Mouse (Mus musculus): ENCODE results near the gene Ube4b.

Ube4b gene

DNA sequence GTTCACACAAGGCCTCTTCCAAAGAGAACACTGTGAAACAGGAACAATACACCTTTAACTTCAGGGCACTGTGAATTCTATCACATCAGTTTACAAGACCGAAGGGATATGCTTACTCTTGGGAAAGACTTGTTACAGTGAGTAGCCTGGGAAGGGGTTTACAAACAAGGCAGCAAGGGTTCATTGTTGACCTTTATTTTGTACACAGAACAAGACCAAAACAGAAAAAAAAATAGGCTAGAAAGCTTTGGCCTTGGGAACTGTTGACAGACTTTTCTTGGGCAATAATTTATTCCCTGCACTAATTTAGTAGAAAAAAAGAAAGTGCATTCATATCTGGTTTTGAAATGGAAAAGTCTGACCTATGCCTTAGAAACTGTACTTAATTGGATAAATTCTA lies 122.1 kb downstream of the Ube4b start:
- no peak for DNase-seq (ENCODE audit: low spot score)

DNA sequence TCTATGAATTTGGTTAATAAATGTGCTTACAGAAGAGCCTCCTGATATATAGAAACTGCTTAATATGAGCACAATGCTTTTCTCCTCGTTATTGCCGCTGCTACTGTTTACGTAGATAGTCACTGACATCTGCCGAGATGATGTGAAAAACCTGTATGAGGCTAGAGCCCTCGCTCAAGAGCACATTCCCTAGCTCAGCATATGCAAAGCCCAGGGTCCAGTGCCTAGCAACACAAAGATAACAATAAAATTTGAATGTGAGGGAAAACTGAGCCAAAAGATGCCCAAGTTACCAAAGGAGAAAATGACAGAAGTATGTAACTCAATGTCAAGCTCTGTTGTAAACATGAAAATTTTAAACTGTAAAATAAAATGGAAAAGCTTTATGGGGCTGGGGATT lies 123.0 kb downstream of the Ube4b start:
- no peak for DNase-seq (ENCODE audit: low spot score)

DNA sequence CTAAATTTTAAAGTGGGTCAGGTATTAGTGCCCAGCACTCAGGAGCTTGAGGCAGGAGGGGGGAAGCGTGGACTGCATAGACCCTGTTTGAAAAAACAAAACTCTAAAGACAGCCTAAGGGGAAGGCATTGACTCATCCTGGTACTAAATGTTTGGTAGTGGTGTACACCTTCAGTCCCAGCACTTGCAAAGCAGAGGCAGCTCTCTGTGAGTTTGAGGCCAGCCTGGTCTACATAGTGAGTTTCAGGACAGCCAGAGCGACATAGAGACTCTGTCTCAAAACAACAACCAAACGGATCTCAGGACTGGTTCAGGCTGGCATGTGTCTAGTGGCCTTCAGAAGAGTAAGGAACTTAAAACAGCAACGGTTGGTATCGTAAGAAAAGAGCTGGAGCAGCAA lies 123.8 kb downstream of the Ube4b start:
- DNase-seq (ENCODE audit: low spot score): no peak

DNA sequence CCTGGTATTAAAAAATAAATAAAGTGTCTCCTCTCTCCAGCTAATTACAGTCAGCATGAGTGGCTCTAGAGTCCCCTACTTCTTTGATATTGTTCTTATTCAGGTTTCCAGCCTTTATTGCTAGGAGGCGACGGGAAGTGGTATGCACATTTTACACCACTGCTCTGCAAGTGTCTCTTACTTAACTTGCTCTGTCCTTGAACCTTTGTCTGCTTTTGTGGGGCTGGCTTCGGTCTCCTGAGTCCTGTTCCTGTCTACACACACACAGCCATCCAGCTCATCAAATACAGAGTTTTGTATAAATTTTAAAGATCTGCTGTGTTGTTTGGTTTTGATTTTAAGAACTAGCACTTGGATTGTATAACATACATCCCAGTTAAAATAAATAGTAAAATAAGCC lies 124.4 kb downstream of the Ube4b start:
- DNase-seq (ENCODE audit: low spot score): no peak

DNA sequence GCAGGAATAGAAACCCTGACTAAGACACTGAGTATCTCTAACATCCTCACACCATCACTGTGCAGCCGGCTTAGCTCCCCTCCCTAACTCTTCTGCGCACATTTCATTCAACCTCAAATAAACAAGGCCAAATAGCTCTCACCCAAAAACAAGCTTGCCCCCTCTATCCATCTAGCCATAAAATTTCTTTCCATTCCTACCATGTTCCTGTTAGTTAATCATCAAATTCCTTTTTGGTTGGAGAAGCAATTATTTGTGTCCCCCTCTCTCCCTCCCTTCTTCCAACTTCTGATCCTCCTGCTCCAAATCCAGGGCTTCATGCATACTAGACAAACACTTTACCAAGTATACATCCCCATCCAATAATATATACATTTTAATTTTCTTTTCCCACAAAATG lies 130.0 kb downstream of the Ube4b start:
- no peak for DNase-seq (ENCODE audit: low spot score)

DNA sequence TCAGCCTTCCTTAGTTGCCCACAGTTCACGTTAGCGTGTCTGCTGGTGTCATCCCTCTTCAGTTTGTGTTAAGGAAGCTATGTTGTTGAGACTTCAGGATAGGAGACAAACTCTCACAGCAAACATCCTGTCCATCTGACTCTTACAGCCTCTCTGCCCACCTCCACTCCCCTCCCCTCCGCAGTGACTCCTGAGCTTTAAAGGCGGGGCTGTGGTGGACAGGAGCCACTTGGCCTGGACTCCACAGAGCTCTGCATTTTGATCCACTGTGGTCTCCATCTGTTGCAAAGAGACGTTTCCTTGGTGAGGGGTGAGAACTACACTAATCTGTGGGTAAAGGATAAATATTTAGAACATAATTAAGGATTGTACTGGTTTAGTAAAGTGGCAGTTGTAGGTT lies 133.6 kb downstream of the Ube4b start:
- no peak for DNase-seq (ENCODE audit: low spot score)

DNA sequence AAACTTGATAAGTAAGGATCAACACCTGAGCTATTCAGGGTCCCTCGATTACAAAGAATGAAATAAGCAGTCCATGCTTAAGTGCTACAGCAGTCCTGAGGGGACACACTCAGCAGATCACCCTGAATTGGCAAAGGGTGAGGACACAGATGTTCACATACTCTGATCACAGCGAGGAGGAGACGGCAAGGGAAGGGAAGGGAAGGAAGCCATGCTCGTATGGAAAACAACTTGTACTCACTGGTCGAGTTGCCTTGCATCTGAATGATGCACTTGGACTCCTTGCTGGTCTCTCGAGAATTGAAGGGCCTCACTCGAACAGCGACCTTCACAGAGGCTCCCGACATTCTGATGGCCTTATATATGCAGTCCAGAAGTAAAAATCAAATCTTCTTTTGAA lies 135.5 kb downstream of the Ube4b start:
- DNase-seq (ENCODE audit: low spot score): no peak

DNA sequence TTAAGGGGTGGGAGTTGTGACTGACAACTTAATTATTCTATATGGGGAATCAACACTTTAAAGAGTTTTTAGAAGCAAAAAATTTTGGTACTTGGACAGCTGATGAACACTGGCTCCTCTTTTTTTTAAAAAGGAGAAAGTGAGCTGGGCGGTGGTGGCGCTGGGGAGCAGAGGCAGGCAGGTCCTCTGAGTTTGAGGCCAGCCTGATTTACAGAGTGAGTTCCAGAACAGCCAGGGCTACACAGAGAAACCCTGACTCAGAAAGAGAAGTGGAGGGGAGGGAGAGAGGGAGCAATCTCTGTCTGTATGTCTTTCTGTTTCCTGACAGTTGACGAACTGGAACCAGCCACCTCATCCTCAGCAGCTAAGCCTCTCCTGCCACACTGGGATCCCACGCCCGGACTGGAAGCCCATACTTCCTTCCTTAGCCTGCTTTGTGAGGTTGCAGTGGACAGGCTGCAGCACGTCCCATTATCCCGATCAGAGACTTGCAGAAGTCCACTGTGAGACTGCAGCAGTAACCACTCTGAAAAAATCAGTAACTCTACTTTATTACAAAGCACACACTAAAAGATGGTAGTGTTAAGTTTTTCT lies 136.3 kb downstream of the Ube4b start:
- no peak for DNase-seq (ENCODE audit: low spot score)

DNA sequence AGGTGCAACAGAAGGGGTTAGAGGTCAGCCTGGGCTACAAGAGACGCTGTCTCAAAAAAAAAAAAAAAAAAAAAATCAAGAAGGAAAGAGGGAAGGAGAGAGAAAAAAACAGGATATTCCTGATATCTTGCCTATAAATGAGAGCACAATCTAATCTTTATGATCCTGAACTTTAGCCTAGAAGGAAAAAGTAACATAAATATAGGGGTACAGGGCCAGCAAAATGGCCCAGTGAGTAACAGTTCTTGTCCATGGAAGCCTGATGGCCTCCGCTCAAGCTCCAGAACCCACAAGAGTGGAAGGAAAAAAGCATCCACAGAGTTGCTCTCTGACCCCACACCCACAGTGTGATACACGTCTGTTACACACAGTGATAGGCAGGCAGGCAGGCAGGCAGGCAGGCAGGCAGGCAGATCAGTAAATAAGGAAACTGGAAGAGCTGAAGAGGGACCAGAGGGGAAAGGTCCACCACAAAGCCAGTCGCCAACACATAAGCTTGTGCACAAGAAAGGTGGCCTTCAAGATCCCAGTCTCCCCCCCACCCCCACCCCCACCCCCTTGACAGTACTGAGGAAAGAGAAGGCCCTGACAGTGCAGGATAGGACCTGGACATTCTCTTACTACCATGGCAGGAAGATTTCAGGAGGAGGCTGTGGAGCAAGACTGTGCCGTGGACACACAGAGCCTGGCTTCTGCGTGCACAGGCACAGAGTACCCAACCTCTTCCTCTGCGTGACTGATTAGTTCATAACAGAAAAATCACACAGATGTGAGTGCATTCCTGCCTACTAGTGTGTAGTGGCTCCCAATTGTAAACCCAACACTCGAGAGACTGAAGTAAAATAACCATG lies 140.0 kb downstream of the Ube4b start:
- no peak for DNase-seq (ENCODE audit: low spot score)

DNA sequence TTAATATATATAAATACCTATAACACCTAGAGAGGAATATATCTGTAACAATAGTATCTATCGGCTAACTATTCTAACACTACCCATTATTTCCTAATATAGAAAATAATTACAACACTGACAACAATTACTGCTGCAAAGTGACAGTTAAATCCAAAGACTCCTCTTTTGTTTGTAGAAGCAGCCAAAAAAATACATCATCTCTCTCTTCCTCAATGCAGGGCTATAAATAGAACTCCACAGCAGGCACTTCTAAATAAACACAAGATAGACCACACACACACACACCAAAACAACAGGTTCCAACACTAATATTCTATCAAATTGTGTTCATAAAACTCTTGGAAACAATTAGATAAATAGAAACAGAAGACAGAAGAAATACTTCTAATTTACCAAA lies 140.9 kb downstream of the Ube4b start:
- DNase-seq (ENCODE audit: low spot score): no peak

DNA sequence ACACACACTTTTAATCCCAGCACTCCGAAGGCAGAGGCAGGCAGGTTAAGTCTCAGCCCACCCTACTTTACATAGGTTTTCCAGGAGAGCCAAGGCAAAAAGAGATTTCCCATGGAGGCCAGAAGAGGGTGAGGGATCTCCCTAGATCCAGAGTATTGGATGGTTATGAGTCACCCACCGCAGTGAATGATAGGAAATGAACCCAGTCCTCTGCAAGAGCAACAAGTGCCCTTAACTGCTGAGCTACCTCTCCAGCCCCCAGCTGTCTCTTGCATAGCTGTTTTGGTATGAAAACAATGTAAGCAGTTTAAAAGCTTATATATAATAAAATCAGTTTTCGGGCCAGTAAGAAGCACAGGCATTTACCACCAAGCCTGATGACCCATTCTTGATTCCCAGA lies 143.5 kb downstream of the Ube4b start:
- no peak for DNase-seq (ENCODE audit: low spot score)

DNA sequence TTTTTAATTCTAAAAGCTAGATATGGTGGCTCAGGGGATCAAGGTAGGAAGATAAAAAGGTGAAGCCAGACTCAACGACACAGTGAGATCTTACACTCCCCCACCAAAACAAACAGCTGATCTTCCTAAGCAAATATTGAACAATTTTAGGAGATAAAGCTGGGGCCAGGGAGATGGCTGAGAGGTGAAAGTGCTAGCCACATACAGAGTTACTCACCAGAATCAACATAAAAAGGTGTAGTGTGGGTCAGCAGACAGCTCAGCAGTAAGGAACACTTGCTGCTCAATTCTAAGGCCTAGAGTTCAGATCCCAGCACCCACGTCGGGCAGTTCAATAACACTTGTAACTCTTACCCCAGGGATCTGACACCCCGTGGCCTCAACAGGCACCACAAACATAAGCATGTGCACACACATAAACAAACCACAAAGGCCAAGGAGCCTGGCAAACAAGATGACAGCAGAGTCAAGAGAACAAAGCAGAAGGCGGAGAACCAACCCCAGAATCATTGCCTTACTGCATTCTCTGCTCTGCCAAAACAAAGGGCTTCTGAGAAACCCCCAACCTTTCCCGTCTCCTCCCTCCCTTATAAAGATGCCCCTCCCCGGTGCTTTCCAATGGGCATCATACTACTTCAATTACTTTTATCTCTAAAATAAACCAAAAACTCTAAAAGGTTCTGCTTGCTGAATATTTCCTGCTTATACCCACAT lies 144.4 kb downstream of the Ube4b start:
- no peak for DNase-seq (ENCODE audit: low spot score)
